Mouse (Mus musculus): ENCODE data around the gene Wnk2. TPM values are rescaled to one million over a fixed set of nuclear protein-coding genes. Genes with fewer than 3 reads are reported as not detected.
A peak's percentile ranks its signal among the peaks of the same experiment; 100 is the strongest.

Wnk2 gene
- total RNA-seq, 2 experiments from 2014 or later = 129 to 145 TPM

GRCm38 (mm10) chr13:49131946-49132687 is 15.7 kb downstream of the Wnk2 start:
- intact Hi-C loops (cut with DNase I) = no loop called here
- DNase-seq (ENCODE audit: extremely low spot score in 1 of 2, low spot score in 2 of 2) = no peak
- no peak for TF ChIP-seq CTCF (IDR thresholded peaks at IDR 0.05)
- Histone ChIP-seq H3K27ac (peak overlapping the region; percentile 72), H3K4me3 (no peak overlapping the region)

- no peak overlapping the region for H3K4me3 ChIP-seq
- intact Hi-C loops (cut with DNase I) = no loop called here
- TF ChIP-seq CTCF (IDR thresholded peaks at IDR 0.05) = no peak
- DNase-seq (ENCODE audit: extremely low spot score in 1 of 2, low spot score in 2 of 2) = no peak
- H3K27ac ChIP-seq = peak overlapping the region; percentile 72
Measured at GRCm38 (mm10) chr13:49131342-49131855, 16.4 kb downstream of the Wnk2 start.

GRCm38 (mm10) chr13:49129845-49130244 is 18.0 kb downstream of the Wnk2 start:
- Histone ChIP-seq H3K4me3 (no peak overlapping the region), H3K27ac (peak overlapping the region; percentile 72)
- intact Hi-C loops (cut with DNase I) = no loop called here
- no peak for TF ChIP-seq CTCF (IDR thresholded peaks at IDR 0.05)
- DNase-seq (ENCODE audit: extremely low spot score in 1 of 2, low spot score in 2 of 2) = peak; percentile 51 to 66

- Histone ChIP-seq H3K27ac (peak overlapping the region; percentile 71), H3K4me3 (no peak overlapping the region)
- TF ChIP-seq CTCF (IDR thresholded peaks at IDR 0.05) = no peak
- intact Hi-C loops (cut with DNase I) = no loop called here
- no peak for DNase-seq (ENCODE audit: extremely low spot score in 1 of 2, low spot score in 2 of 2)
Measured at GRCm38 (mm10) chr13:49129154-49129553, 18.7 kb downstream of the Wnk2 start.

GRCm38 (mm10) chr13:49127844-49128631 is 19.8 kb downstream of the Wnk2 start:
- peak in 1 of 2 experiments; percentile 36 for DNase-seq (ENCODE audit: extremely low spot score in 1 of 2, low spot score in 2 of 2)
- Histone ChIP-seq H3K27ac (peak overlapping the region; percentile 42), H3K4me3 (peak overlapping the region; percentile 22; the same call in 1 of the 2 replicates)
- intact Hi-C loops (cut with DNase I) = no loop called here
- no peak for TF ChIP-seq CTCF (IDR thresholded peaks at IDR 0.05)

GRCm38 (mm10) chr13:49122106-49122505 is 25.7 kb downstream of the Wnk2 start:
- Histone ChIP-seq H3K27ac (no peak overlapping the region), H3K4me3 (no peak overlapping the region)
- intact Hi-C loops (cut with DNase I) = no loop called here
- DNase-seq (ENCODE audit: extremely low spot score in 1 of 2, low spot score in 2 of 2) = no peak
- TF ChIP-seq CTCF (IDR thresholded peaks at IDR 0.05) = no peak

GRCm38 (mm10) chr13:49117563-49117962 is 30.3 kb downstream of the Wnk2 start:
- no peak for DNase-seq (ENCODE audit: extremely low spot score in 1 of 2, low spot score in 2 of 2)
- Histone ChIP-seq H3K4me3 (no peak overlapping the region), H3K27ac (no peak overlapping the region)
- TF ChIP-seq CTCF (IDR thresholded peaks at IDR 0.05) = no peak; the same call in 1 of the 2 replicates
- intact Hi-C loops (cut with DNase I) = no loop called here

- Histone ChIP-seq H3K4me3 (no peak overlapping the region), H3K27ac (no peak overlapping the region)
- intact Hi-C loops (cut with DNase I) = no loop called here
- no peak for DNase-seq (ENCODE audit: extremely low spot score in 1 of 2, low spot score in 2 of 2)
- TF ChIP-seq CTCF (IDR thresholded peaks at IDR 0.05) = no peak
Measured at GRCm38 (mm10) chr13:49114921-49115320, 32.9 kb downstream of the Wnk2 start.

- intact Hi-C loops (cut with DNase I) = no loop called here
- no peak overlapping the region for H3K4me3 ChIP-seq
- no peak for TF ChIP-seq CTCF (IDR thresholded peaks at IDR 0.05)
- no peak for DNase-seq (ENCODE audit: extremely low spot score in 1 of 2, low spot score in 2 of 2)
- no peak overlapping the region for H3K27ac ChIP-seq
Measured at GRCm38 (mm10) chr13:49114116-49114515, 33.7 kb downstream of the Wnk2 start.

GRCm38 (mm10) chr13:49113345-49113744 is 34.5 kb downstream of the Wnk2 start:
- intact Hi-C loops (cut with DNase I) = no loop called here
- Histone ChIP-seq H3K27ac (no peak overlapping the region), H3K4me3 (no peak overlapping the region)
- TF ChIP-seq CTCF (IDR thresholded peaks at IDR 0.05) = no peak
- no peak for DNase-seq (ENCODE audit: extremely low spot score in 1 of 2, low spot score in 2 of 2)

- DNase-seq (ENCODE audit: extremely low spot score in 1 of 2, low spot score in 2 of 2) = no peak
- TF ChIP-seq CTCF (IDR thresholded peaks at IDR 0.05) = no peak
- no peak overlapping the region for H3K27ac ChIP-seq
- intact Hi-C loops (cut with DNase I) = no loop called here
- H3K4me3 ChIP-seq = no peak overlapping the region
Measured at GRCm38 (mm10) chr13:49112652-49113051, 35.2 kb downstream of the Wnk2 start.

GRCm38 (mm10) chr13:49109665-49110064 is 38.1 kb downstream of the Wnk2 start:
- no peak overlapping the region for H3K4me3 ChIP-seq
- no peak for DNase-seq (ENCODE audit: extremely low spot score in 1 of 2, low spot score in 2 of 2)
- TF ChIP-seq CTCF (IDR thresholded peaks at IDR 0.05) = no peak
- intact Hi-C loops (cut with DNase I) = no loop called here
- H3K27ac ChIP-seq = no peak overlapping the region
